In genomic region chr4:141161699-141162208, GRCm38 (mm10) we compare ENCODE assay signal across 23 mouse cellular contexts. TPM values are rescaled to one million over a fixed set of nuclear protein-coding genes. Genes with fewer than 3 reads are reported as not detected.
DNase-seq lines count a peak whose midpoint lies in the region; ATAC-seq and TF ChIP-seq lines count a peak whose summit lies in the region.
"Had no signal": no experiment of that assay in that cellular context is flagged by ENCODE, and none has a peak within 500 bp of the region (broad histone marks: within the 10 kb centered on the region; RNA-seq: fewer than 3 reads in every experiment).

No protein-coding gene starts in this region.

- peaks cover 10% of the 10 kb centered on the region; the same call in 1 of the 2 replicates for H3K4me1 ChIP-seq in stomach, embryonic 15.5 days
- H3K4me1 ChIP-seq in stomach, postnatal 0 days (replicated peaks; ENCODE audit: control insufficient read depth, insufficient read depth), result no peaks in the 10 kb centered on the region
- peaks cover 49 to 64% of the 10 kb centered on the region in 2 experiments for H3K4me1 ChIP-seq in liver, embryonic 14.5 days (replicated peaks; ENCODE audit: control insufficient read depth in 2 of 2, insufficient read depth in 2 of 2, low read length in 1 of 2)

- no peak overlapping the region for H3K27ac ChIP-seq in stomach, embryonic 15.5 days
- no peak overlapping the region for H3K27ac ChIP-seq in stomach, postnatal 0 days (replicated peaks)
- peak overlapping the region; percentile 95 for H3K27ac ChIP-seq in liver, embryonic 14.5 days
- no peak overlapping the region for H3K27ac ChIP-seq in layer of hippocampus, adult 2 months
- H3K27ac ChIP-seq: heart, embryonic 10.5 days; hindbrain, embryonic 10.5 days; kidney, postnatal 0 days; neural tube, embryonic 15.5 days had no signal

- no peak overlapping the region for H3K4me3 ChIP-seq in stomach, embryonic 15.5 days (replicated peaks)
- no peak overlapping the region for H3K4me3 ChIP-seq in stomach, postnatal 0 days (ENCODE audit: low read depth, low read length)
- peak overlapping the region in 1 of 2 experiments; percentile 25; a peak in 2 of 4 replicates for H3K4me3 ChIP-seq in liver, embryonic 14.5 days (ENCODE audit: insufficient read depth in 1 of 2, low read depth in 2 of 2, low read length in 2 of 2)
- no peak overlapping the region for H3K4me3 ChIP-seq in layer of hippocampus, adult 2 months
- H3K4me3 ChIP-seq: heart, embryonic 10.5 days; hindbrain, embryonic 10.5 days; megakaryocyte, embryonic 14.5 days; neural tube, embryonic 15.5 days had no signal

- no peak for TF ChIP-seq EP300 in stomach, postnatal 0 days (optimal IDR thresholded peaks at IDR 0.05)
- TF ChIP-seq EP300 in liver, embryonic 14.5 days (IDR thresholded peaks at IDR 0.05; ENCODE audit: low read depth), result peak; percentile 82

- no peak overlapping the region for H3K9ac ChIP-seq in stomach, embryonic 15.5 days
- H3K9ac ChIP-seq in stomach, postnatal 0 days (ENCODE audit: low read length), result no peak overlapping the region
- peak overlapping the region; percentile 54 for H3K9ac ChIP-seq in liver, embryonic 14.5 days (replicated peaks)
- H3K9ac ChIP-seq: neural tube, embryonic 15.5 days had no signal

- no peak for DNase-seq in stomach, postnatal 0 days (ENCODE audit: low spot score)
- peak; percentile 58 to 66 (median 65) for DNase-seq in liver, embryonic 14.5 days (ENCODE audit: low read depth in 3 of 3, low spot score in 3 of 3)
- DNase-seq in thymus, postnatal 4 days, result no peak
- DNase-seq in cerebellum, postnatal 14 days, result no peak
- no peak for DNase-seq in layer of hippocampus, adult 2 months (ENCODE audit: low spot score in 2 of 2)
- no peak for DNase-seq in lung, postnatal 25 days (ENCODE audit: low spot score)
- DNase-seq: adrenal gland, adult 2 months; cerebellum, adult 2 months; kidney, adult 18-20 months; layer of hippocampus, postnatal 36 days; right cerebral cortex, postnatal 14 days; thymus, postnatal 25 days had no signal

- peak; percentile 75; the same call in 1 of the 2 replicates for ATAC-seq in stomach, embryonic 15.5 days (ENCODE audit: insufficient read depth, low FRiP score, low read depth)
- no peak for ATAC-seq in stomach, postnatal 0 days (ENCODE audit: low FRiP score, low TSS enrichment)
- ATAC-seq in erythroblast, adult 5-6 weeks (replicated peaks; ENCODE audit: low FRiP score, poor library complexity, severe bottlenecking), result peak; percentile 83
- peak; percentile 92 for ATAC-seq in liver, embryonic 14.5 days (ENCODE audit: insufficient read depth)
- ATAC-seq: forebrain, embryonic 16.5 days; lung, postnatal 0 days; midbrain, embryonic 16.5 days had no signal

- TF ChIP-seq CTCF in stomach, postnatal 0 days (IDR thresholded peaks at IDR 0.05; ENCODE audit: low read depth), result no peak
- TF ChIP-seq CTCF in liver, embryonic 14.5 days (IDR thresholded peaks at IDR 0.05; ENCODE audit: low read depth), result no peak
- TF ChIP-seq CTCF in layer of hippocampus, adult 2 months (conservative IDR thresholded peaks at IDR 0.05), result no peak

- no peak overlapping the region for H3K4me2 ChIP-seq in stomach, embryonic 15.5 days
- no peak overlapping the region for H3K4me2 ChIP-seq in stomach, postnatal 0 days (replicated peaks; ENCODE audit: low read depth)
- peak overlapping the region; percentile 60 for H3K4me2 ChIP-seq in liver, embryonic 14.5 days (ENCODE audit: low read depth)
- H3K4me2 ChIP-seq: neural tube, embryonic 15.5 days had no signal

- no peaks in the 10 kb centered on the region for H3K36me3 ChIP-seq in stomach, embryonic 15.5 days
- H3K36me3 ChIP-seq in stomach, postnatal 0 days (ENCODE audit: control insufficient read depth, insufficient read depth, low read length), result no peaks in the 10 kb centered on the region
- no peaks in the 10 kb centered on the region; the same call in 1 of the 2 replicates for H3K36me3 ChIP-seq in liver, embryonic 14.5 days (replicated peaks; ENCODE audit: control insufficient read depth, insufficient read depth, low read depth)
- H3K36me3 ChIP-seq: neural tube, embryonic 15.5 days had no signal

- H3K27me3 ChIP-seq in stomach, embryonic 15.5 days (replicated peaks), result no peaks in the 10 kb centered on the region
- H3K27me3 ChIP-seq in stomach, postnatal 0 days (ENCODE audit: control insufficient read depth, insufficient read depth, low read length), result no peaks in the 10 kb centered on the region
- H3K27me3 ChIP-seq in liver, embryonic 14.5 days (ENCODE audit: control insufficient read depth, insufficient read depth, low read length), result no peaks in the 10 kb centered on the region
- H3K27me3 ChIP-seq: CH12.LX; megakaryocyte, embryonic 14.5 days; neural tube, embryonic 15.5 days had no signal

- H3K9me3 ChIP-seq in stomach, embryonic 15.5 days, result no peaks in the 10 kb centered on the region
- H3K9me3 ChIP-seq in stomach, postnatal 0 days (ENCODE audit: control insufficient read depth, low read length), result no peaks in the 10 kb centered on the region
- no peaks in the 10 kb centered on the region for H3K9me3 ChIP-seq in liver, embryonic 14.5 days (ENCODE audit: control insufficient read depth, low read length)
- H3K9me3 ChIP-seq: heart, embryonic 10.5 days; megakaryocyte, embryonic 14.5 days; neural tube, embryonic 15.5 days had no signal

- 73% methylated on average over 6 of the region's 6 CpGs for WGBS in stomach, embryonic 15.5 days
- 76% methylated on average over 6 of the region's 6 CpGs for WGBS in stomach, postnatal 0 days
- WGBS in liver, embryonic 14.5 days (ENCODE audit: insufficient replicate concordance), result 18% methylated on average over 6 of the region's 6 CpGs

RNA-seq across cellular contexts. Expression of gene Fbxo42, which starts 14.0 kb away (rescaled TPM):
- 21.3 and 21.4 TPM in 2 replicates for polyA plus RNA-seq in stomach, embryonic 15.5 days (2015; fragmentation: Nextera tagmentation; extraction: Ambion mirVana)
- 9.8 and 11.5 TPM in 2 replicates for polyA plus RNA-seq in stomach, postnatal 0 days (2015; fragmentation: Nextera tagmentation; extraction: Ambion mirVana)
- 43.2 and 49.3 TPM in 2 replicates for total RNA-seq in erythroblast, adult 5-6 weeks (2015; ENCODE audit: low replicate concordance)
- 54.4 and 64.7 TPM in 2 replicates for total RNA-seq in erythroblast, adult 5-6 weeks (2017; ENCODE audit: low replicate concordance)
- polyA plus RNA-seq in liver, embryonic 14.5 days (2012; rRNA removed), result 7.5 and 8.3 TPM in 2 replicates
- 17.6 and 20.6 TPM in 2 replicates for polyA plus RNA-seq in liver, embryonic 14.5 days (2014; fragmentation: Nextera tagmentation; extraction: Ambion mirVana)
- total RNA-seq in layer of hippocampus, adult 2 months (2021), result 10 to 100 TPM; 21.2 to 22.8 TPM

RNA-seq across cellular contexts. Expression of gene Szrd1, which starts 22.2 kb away (rescaled TPM):
- polyA plus RNA-seq in stomach, embryonic 15.5 days (2015; fragmentation: Nextera tagmentation; extraction: Ambion mirVana), result 34.5 and 44.3 TPM in 2 replicates
- 28.6 and 29.6 TPM in 2 replicates for polyA plus RNA-seq in stomach, postnatal 0 days (2015; fragmentation: Nextera tagmentation; extraction: Ambion mirVana)
- 12.1 and 19.0 TPM in 2 replicates for total RNA-seq in erythroblast, adult 5-6 weeks (2015; ENCODE audit: low replicate concordance)
- 11.8 and 17.4 TPM in 2 replicates for total RNA-seq in erythroblast, adult 5-6 weeks (2017; ENCODE audit: low replicate concordance)
- 13.3 and 14.2 TPM in 2 replicates for polyA plus RNA-seq in liver, embryonic 14.5 days (2012; rRNA removed)
- polyA plus RNA-seq in liver, embryonic 14.5 days (2014; fragmentation: Nextera tagmentation; extraction: Ambion mirVana), result 14.3 and 17.2 TPM in 2 replicates
- total RNA-seq in layer of hippocampus, adult 2 months (2021), result 10 to 100 TPM; 49.7 to 54.3 TPM

RNA-seq across cellular contexts. Expression of gene Rsg1, which starts 52.0 kb away (rescaled TPM):
- 5.8 TPM in 2 replicates for polyA plus RNA-seq in stomach, embryonic 15.5 days (2015; fragmentation: Nextera tagmentation; extraction: Ambion mirVana)
- polyA plus RNA-seq in stomach, postnatal 0 days (2015; fragmentation: Nextera tagmentation; extraction: Ambion mirVana), result 1.8 and 2.3 TPM in 2 replicates
- total RNA-seq in erythroblast, adult 5-6 weeks (2015; ENCODE audit: low replicate concordance), result not detected in 2 replicates
- total RNA-seq in erythroblast, adult 5-6 weeks (2017; ENCODE audit: low replicate concordance), result 0.42 TPM in 1 of 2 replicates, not detected in the other
- 0.78 and 0.87 TPM in 2 replicates for polyA plus RNA-seq in liver, embryonic 14.5 days (2012; rRNA removed)
- 0.56 and 1.2 TPM in 2 replicates for polyA plus RNA-seq in liver, embryonic 14.5 days (2014; fragmentation: Nextera tagmentation; extraction: Ambion mirVana)
- total RNA-seq in layer of hippocampus, adult 2 months (2021), result 1 to 10 TPM; 2.5 to 5.4 TPM

Comparison
In these comparisons a context has a peak if more than half of its experiments do, and no peak if none do; other contexts are left out.
1. DNase-seq: peak in liver, embryonic 14.5 days (3 of 3); none in stomach, postnatal 0 days (single experiment), thymus, postnatal 4 days (single experiment), cerebellum, postnatal 14 days (0 of 2), layer of hippocampus, adult 2 months (0 of 2) and lung, postnatal 25 days (single experiment).